ENCODE assay signal across 19 mouse cellular contexts in the genomic region with DNA sequence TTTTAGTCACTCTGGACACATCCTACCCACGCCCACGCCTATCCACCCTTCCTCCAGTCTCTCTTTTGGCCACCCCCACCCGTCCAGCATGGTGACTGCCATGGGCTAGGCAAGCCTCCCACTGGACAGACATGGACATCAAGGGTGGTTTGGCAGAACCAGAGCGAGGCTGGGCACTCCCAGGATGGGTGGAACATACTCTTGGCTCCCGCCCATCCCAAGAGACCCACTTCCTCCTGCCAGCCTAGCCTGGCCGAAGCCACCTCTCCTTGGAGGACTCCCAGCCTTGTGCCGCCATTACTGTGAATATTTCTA. TPM values are rescaled to one million over a fixed set of nuclear protein-coding genes. Genes with fewer than 3 reads are reported as not detected.
DNase-seq lines count a peak whose midpoint lies in the region; TF ChIP-seq lines count a peak whose summit lies in the region.
"Had no signal": no experiment of that assay in that cellular context is flagged by ENCODE, and none has a peak within 500 bp of the region (broad histone marks: within the 10 kb centered on the region; RNA-seq: fewer than 3 reads in every experiment).

No protein-coding gene starts in this region.

- peaks cover 70% of the 10 kb centered on the region for H3K4me1 ChIP-seq in E14TG2a.4 (replicated peaks; ENCODE audit: low read depth, low read length)
- H3K4me1 ChIP-seq in lung, adult 2 months (ENCODE audit: control insufficient read depth, insufficient read depth, low read length), result peaks cover 10% of the 10 kb centered on the region
- H3K4me1 ChIP-seq: forebrain, embryonic 13.5 days; neural tube, embryonic 13.5 days had no signal

- peak; percentile 18 for DNase-seq in embryo, embryonic 9.5 days (ENCODE audit: extremely low spot score)
- no peak for DNase-seq in embryo, embryonic 11 days
- DNase-seq in kidney, postnatal 36 days, result peak; percentile 34 to 40
- no peak for DNase-seq in kidney, postnatal 14 days
- no peak for DNase-seq in lung, adult 2 months
- DNase-seq in layer of hippocampus, postnatal 25 days (ENCODE audit: extremely low spot score in 1 of 2, low spot score in 1 of 2), result no peak
- no peak for DNase-seq in frontal cortex, postnatal 10 days (ENCODE audit: low spot score in 2 of 2)
- DNase-seq: cerebellum, adult 18-20 months; gastrocnemius, postnatal 14 days; thymus, postnatal 25 days had no signal

- no peak for TF ChIP-seq CTCF in E14TG2a.4 (conservative IDR thresholded peaks at IDR 0.05; ENCODE audit: low read length)
- no peak for TF ChIP-seq CTCF in lung, adult 2 months (IDR thresholded peaks at IDR 0.05; ENCODE audit: insufficient read depth, low read length)

- no peaks in the 10 kb centered on the region for H3K36me3 ChIP-seq in E14TG2a.4 (ENCODE audit: insufficient read depth, low read length)
- H3K36me3 ChIP-seq: neural tube, embryonic 13.5 days had no signal

- peaks cover 86% of the 10 kb centered on the region for H3K27me3 ChIP-seq in E14TG2a.4 (ENCODE audit: insufficient read depth, low read length)

- H3K9me3 ChIP-seq in E14TG2a.4 (ENCODE audit: low read length), result no peaks in the 10 kb centered on the region
- H3K9me3 ChIP-seq: forebrain, embryonic 13.5 days; neural tube, embryonic 13.5 days had no signal

- TF ChIP-seq POLR2A in lung, adult 2 months (IDR thresholded peaks at IDR 0.05; ENCODE audit: borderline replicate concordance, extremely low read depth, low read depth, low read length), result no peak

- 0 out of 2 replicates have a peak overlapping the region, but pooled peaks have one; percentile 17 for H3K4me3 ChIP-seq in E14TG2a.4 (replicated peaks; ENCODE audit: low read length)
- peak overlapping the region; percentile 32 for H3K4me3 ChIP-seq in lung, adult 2 months (replicated peaks; ENCODE audit: extremely low read depth, low read depth, low read length)
- H3K4me3 ChIP-seq: forebrain, embryonic 13.5 days; neural tube, embryonic 13.5 days had no signal

- 33% methylated on average over 7 of the region's 7 CpGs for WGBS in lung, adult 2 months

RNA-seq across cellular contexts. Expression of a gene that starts 11.7 kb away (rescaled TPM):
- 184 and 333 TPM in 2 replicates for polyA plus RNA-seq in lung, adult 2 months (2012; rRNA removed)
- total RNA-seq in layer of hippocampus, postnatal 25 days (2021), result 1 to 10 TPM; 4.7 to 6.2 TPM

RNA-seq across cellular contexts. Expression of a gene that starts 16.7 kb away (rescaled TPM):
- not detected in 2 replicates for polyA plus RNA-seq in lung, adult 2 months (2012; rRNA removed)
- total RNA-seq in layer of hippocampus, postnatal 25 days (2021), result not detected
- total RNA-seq: gastrocnemius, postnatal 14 days; heart, postnatal 14 days; left cerebral cortex, adult 18-20 months; megakaryocyte progenitor cell, adult 5-6 weeks had no signal
- polyA plus RNA-seq: C2C12; forebrain, embryonic 13.5 days; intestine, embryonic 16.5 days; liver, embryonic 11.5 days; neural tube, embryonic 13.5 days had no signal

Comparison
In these comparisons a context has a peak if more than half of its experiments do, and no peak if none do; other contexts are left out.
1. DNase-seq: peak in embryo, embryonic 9.5 days (single experiment) and kidney, postnatal 36 days (2 of 2); none in embryo, embryonic 11 days (single experiment), kidney, postnatal 14 days (single experiment), lung, adult 2 months (single experiment), layer of hippocampus, postnatal 25 days (0 of 2) and frontal cortex, postnatal 10 days (0 of 2).